Mouse (Mus musculus) small intestine, adult 2 months (tissue): ENCODE data around the gene Dctn1.

Experiments used
- CTCF ChIP-seq: fragments of 200-500 bp; IDR thresholded peaks from 2 replicates; pipeline ENCODE4 v1.5.1; 2012; ENCODE audit warnings: low read depth, mild to moderate bottlenecking, control low read depth, inconsistent platforms, low read length, moderate library complexity, mixed read lengths; ENCODE audit not compliant: insufficient replicate concordance, insufficient read length; ENCODE audit errors: extremely low read depth
- POLR2A ChIP-seq: fragments of 200-500 bp; IDR thresholded peaks from 2 replicates; pipeline ENCODE4 v1.6.1; 2012; ENCODE audit warnings: low read depth, mild to moderate bottlenecking, control low read depth, inconsistent platforms, low read length, moderate library complexity

GRCm38 (mm10) chr6:83162701-83163100, 3.0 kb upstream of the Dctn1 start:
- TF ChIP-seq CTCF (peak; percentile 66; the same call in 1 of the 2 replicates), POLR2A (no peak)
